Mouse (Mus musculus): ENCODE results near the gene Chpf. TPM values are rescaled to one million over a fixed set of nuclear protein-coding genes. Genes with fewer than 3 reads are reported as not detected.

Chpf gene
- total RNA-seq (2021): 10 to 100 TPM; 22.2 to 32.0 TPM
- long read RNA-seq, experiment 1, transcript Chpf-201 (4 exons, 2,892 nt): major isoform, 121 of 149 reads
- long read RNA-seq, experiment 1, transcript Chpf-205 (3 exons, 3,333 nt): minor isoform, 5 of 149 reads
- long read RNA-seq, experiment 1, transcript Chpf-204 (4 exons, 2,455 nt): minor isoform, 6 of 149 reads
- long read RNA-seq, experiment 1, transcript Chpf-202 (5 exons, 3,065 nt): minor isoform, 7 of 149 reads
- long read RNA-seq, experiment 1, partial matches to known transcripts: 8 of 149 reads
- long read RNA-seq, experiment 1, other reads (novel, unspliced or antisense): 2 of 149 reads
- long read RNA-seq, experiment 2, transcript Chpf-205 (3 exons, 3,333 nt): minor isoform, 5 of 89 reads
- long read RNA-seq, experiment 2, transcript Chpf-201 (4 exons, 2,892 nt): major isoform, 78 of 89 reads
- long read RNA-seq, experiment 2, partial matches to known transcripts: 0 of 89 reads
- long read RNA-seq, experiment 2, other reads (novel, unspliced or antisense): 2 of 89 reads

DNA sequence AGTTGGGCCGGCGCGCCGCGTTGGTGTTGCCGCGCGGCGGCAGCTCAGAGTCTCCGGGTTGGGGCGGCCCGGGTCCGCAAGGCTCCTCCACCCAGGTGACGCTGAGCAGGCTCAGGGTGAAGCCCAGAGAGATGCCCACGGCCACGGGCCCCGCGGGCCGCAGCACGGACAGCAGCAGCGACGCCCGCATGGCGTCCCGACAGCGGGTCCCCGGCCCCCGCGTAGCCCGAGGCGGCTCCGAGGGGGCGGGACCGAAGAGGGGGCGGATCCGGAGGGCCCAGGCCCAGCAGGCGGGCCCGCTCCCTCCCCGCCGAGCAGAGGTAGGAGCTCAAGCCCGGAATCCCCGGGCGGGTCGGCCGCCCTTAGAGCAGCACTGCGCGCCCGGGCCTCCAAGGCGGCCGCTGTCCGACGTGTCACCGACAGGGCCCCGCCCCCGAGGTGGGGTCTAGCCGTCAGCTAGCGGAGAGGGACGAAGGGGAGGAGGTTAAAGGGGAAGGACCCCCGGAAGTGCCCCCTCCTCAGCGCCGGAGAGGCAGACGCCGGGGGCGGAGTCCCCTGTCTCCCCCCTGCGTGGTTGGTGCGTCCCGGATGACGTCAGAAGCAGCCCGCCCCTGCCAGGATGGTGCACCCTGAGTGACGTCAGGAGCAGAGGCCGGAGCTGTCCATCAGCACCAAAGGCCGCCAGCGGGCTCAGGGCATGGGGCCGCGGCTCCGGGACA lies at the start of gene Chpf, which contains the start of gene Tmem198:
TSS of gene Chpf (minus strand) at position 392 of the 719 bp plus-strand sequence.
TSS of gene Tmem198 (plus strand) at position 617 of the 719 bp plus-strand sequence.
- DNase-seq: peak; percentile 93

DNA sequence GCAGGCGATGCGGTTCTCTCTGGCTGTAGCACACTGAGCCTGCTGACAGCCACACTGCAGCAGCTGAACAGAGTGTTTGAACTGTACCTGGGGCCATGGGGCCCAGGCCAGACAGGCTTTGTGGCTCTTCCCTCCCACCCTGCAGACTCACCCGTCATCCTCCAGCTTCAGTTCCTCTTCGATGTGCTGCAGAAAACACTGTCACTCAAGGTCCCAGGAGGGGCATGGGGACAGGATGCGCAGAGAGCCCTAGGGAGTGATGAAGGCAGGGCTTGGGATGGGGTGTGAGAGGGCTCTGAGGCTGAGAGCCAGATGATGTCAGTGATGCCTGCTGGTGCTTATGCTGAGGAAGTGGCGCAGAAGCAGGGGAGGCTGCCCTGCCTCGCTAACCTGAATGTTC lies 45.6 kb upstream of the Chpf start:
- no peak for DNase-seq

DNA sequence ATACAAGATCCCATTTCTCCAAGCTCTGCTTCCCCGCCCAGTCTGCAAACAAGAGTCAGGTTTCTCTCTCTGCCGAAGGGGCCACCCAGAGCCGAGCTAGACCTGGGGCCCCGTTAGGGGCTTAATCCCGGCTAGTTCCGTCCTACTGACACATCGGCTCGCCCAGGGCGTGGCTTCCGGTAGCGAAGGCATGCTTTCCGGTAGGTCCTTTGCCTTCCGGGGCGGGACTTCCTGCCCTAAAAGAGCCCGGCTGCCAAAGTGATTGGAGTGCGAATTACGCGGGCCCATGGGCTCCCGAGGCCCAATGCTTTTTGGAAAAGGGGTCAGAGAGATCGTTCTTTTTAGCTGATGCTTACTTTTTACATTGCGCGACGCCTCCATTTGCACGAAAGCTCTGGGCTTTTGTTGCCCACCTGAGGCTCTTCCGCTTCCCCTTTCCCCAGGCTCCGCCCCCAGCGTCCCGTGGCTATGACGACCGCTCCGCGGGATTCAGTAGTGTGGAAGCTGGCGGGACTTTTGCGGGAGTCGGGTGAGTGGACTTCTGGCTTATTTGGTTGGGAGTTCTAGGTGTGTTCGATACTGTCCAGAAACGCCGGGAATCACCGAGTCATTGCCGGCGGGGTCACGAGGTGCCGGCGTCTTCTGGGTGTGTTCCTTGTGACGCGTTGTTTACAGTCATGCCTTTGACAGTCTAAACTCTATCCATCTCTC lies 42.4 kb upstream of the Chpf start, which contains the start of gene Stk11ip:
TSS of gene Stk11ip (plus strand) at position 209 of the 711 bp plus-strand sequence.
- DNase-seq: peak; percentile 91

DNA sequence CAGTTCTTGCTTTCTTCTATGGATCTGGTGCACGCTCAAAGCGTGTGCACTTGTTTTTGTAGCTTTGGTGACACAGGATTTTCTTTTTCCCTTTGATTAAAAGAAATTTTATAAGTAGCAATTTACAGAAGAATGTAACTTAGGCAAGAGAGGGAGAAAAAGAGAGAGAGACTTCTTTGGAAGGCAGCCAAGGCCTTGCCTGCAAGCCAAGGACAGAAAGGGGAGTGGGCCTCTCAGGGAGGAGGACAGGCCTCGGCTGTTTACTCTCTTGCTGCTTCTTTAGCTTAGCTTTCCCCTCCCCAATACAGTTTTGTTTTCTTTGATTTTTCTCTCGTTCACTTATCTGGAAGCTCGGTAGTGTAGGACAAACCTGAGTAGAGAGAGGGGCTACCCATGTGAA lies 40.5 kb upstream of the Chpf start:
- DNase-seq: no peak

DNA sequence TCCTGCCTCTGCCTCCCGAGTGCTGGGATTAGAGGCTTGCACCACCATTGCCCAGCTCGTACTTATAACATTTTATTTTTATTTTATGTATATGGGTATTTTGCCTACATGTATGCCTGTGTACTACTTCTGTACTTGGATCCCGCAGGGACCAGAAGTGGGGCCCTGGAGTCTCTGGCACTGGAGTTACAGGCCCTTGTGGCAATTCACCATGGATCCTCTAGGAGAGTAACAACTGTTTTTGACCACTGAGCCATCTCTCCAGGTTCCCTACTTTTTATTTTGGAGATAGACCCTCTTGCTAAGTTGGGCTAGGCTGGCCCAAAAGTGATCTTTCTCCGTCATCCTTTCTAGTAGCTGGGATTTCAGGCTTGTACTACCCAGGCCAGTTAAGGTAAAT lies 39.3 kb upstream of the Chpf start:
- no peak for DNase-seq

DNA sequence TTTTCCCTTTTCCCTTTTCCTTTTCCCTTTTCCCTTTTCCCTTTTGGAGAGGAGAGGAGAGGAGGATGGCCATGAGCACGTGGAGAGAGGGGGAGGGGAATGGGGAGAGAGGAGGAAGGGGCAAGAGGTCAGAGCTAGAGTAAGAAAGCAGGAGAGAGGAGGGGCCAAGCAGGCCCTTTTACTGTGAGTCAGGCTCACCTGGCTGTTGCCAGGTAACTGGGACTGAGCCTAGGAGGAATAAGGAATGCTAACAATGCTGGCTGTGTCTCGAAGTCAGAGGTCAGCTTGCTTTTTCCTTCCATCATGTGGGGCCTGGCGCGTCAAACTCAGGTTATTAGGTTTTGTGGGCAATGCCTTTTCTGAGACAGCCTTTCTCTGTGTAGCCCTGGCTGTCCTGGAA lies 38.9 kb upstream of the Chpf start:
- no peak for DNase-seq

DNA sequence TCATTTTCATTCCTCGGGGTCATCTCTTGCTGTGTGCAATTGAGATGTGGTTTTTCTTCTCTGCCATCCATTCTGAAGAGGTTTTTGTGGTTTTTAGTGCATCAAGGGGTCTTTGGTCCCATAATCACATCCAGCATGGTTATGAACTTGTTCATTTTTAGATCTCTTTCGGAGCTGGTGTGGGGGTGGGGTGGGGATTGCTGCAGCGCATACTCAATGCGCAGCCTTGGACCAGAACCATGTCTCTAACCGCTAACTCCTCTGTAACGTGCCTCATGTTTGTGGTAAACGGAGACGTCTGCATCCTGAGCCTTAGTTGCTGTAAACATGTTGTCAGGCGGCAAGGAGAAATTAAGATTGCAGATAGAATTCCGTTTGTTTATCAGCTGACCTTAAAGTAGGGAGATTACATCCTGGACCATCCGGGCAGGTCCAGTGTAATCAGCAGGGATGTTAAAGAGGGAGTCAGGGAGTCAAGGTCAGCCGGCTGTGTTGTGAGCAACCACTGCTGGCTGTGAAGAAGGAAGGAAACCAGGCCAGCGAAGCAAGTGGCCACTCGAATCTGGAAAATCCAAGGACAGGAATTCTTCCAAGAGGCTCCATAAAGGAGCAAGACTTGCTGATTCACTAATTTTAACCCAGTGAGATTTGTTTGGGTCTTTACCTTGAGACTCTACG lies 37.7 kb upstream of the Chpf start:
- DNase-seq: no peak

DNA sequence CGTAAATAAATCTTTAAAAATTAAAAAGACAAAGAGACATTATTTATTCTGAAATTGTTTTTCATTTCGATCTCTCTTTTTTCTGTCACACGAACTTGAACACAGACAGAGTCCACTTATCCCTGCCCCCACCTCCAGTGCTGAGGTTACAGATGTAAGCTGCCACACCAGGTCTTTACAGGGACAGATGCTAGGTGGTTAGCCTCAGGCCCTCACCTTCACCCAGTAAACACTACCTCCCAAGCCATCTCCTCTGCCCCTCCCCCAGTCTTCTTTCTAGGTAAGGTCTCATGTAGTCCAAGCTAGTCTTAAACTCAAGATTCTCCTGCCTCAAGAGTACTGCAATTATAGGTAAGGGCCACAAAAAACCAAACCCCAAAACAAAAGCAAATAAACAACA lies 33.4 kb upstream of the Chpf start:
- no peak for DNase-seq

DNA sequence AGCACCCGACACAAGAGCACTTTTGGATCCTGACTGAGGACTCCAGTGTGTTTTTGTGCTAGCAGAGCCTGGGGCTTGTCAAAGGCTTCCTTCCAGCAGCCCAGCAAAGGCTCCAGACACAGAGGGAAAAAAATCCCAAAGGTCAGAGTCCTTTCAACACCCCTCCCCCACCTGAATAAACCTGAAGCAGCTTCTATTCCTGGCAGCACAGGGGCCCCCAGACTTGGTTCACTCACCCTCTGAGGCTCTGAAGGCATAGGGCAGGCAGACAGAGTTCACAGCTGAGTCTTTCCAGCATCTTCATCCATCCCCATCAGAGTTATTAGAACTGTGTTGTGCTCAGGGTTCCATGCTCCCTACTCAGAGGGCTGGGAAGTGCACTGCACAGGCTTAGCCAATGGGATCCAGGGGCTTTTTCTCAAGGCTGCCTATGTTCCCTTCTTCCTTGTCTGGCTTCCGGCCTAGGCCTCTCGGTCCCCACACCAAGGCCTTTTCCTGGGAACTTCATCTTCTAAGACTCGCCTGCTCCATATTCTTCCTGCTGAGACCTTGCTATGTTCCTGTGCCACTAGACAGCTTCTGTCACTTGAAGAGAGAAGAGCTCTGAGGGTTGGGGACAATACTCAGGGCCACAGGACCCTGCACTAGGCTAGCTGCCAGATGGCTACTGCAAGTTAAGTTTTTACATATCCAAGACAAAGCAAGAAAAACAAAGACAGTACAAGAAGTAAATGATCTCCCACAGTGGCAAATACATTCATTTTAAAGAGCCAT lies 32.5 kb upstream of the Chpf start:
- DNase-seq: no peak

DNA sequence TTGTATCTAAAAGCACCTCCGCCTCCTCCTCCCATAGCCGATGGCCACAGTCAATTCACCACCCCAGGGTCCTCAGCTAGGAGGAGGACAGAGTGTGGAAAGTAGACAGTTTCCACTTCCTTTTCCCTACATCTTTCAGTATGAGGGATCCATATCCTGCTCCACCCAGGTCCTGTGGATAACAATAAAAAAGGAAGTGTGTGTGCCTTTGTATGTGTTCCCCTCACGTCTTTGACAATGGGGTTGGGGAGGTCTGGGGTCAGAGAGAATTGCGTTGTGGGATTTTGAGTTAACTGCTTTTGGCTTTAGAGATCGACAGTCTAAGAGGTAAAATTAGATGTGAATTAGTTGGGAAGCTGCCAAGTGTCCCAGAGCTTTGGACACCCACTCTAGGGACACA lies 31.0 kb upstream of the Chpf start:
- no peak for DNase-seq

DNA sequence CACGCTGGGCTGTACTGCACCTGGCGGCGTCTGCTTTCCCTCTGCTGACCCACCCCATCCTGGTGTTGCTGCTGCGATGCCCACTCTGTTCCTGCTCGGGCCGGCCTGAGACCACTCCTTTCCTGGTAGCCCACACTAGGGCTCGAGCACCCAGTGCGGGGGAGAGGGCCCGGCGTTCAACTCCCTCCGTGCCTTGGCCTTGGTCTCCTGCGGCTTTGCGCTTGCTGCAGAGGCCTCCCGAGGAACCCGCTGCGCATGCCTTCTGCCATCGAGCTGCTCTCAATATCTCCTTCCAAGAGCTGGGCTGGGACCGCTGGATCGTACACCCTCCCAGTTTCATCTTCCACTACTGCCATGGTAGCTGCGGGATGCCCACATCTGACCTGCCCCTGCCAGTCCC lies 30.5 kb upstream of the Chpf start:
- no peak for DNase-seq

DNA sequence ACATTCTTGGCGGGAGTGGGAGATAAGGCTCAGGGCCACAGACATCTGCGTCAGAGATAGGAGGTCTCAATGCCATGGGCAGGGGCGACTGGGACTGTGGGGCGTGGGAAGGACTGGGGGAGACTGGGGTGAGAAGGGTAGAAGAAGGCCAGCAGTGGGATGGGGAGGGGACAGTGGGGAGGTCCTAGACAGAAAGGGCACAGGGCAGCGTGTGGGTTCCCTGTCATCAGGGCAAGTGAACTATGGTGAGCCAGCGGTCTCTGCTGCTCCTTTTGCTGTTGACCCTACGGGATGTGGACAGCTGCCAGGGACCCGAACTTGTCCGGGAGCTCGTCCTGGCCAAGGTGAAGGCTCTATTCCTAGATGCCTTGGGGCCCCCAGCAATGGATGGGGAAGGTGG lies 27.9 kb upstream of the Chpf start, which contains the start of gene Inha:
TSS of gene Inha (plus strand) at position 72 of the 400 bp plus-strand sequence.
- DNase-seq: no peak

DNA sequence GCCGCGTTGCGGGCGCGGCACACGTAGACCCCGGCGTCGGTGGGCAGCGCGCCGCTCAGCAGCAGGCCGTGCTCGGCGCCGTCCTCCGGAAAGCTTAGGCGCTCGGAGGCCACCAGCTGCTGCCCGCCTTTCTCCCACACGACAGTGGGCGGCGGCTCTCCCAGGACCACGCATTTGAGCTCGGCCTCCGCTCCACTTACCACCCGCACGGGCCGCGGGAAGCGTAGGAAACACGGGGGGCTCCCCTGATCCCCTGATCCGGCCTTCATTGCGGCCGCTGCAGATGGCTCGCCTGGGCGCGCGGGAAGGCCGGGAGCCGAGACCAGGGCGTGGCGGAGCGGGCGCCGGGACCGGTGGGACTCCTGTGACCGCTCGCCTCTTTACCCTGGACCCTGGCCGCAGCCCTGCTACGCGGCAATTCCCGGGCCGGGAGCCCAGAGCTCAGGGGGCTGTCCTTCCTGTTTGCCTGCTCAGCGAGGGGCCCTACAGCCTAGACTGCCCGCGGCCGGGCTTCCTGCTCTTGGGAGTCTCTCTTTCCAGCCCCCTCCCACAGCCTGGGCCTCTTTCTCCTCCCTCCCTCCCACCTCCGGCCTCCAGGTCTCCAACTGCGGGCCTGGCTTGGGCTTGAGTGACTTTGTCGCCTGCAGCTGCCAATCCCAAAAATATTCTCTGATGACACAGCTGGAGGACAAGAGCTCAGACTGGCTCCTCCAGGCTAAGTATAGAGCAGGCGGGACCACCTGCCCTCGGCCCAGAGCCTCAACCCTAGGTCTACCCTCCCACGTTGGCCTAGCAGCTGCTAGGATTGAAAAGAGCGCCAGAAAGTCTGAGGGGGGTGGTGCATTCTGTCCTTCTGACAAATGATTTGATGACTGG lies 27.1 kb upstream of the Chpf start, which contains the start of gene Obsl1:
TSS of gene Obsl1 (minus strand) at position 497 of the 876 bp plus-strand sequence.
- peak; percentile 82 for DNase-seq

DNA sequence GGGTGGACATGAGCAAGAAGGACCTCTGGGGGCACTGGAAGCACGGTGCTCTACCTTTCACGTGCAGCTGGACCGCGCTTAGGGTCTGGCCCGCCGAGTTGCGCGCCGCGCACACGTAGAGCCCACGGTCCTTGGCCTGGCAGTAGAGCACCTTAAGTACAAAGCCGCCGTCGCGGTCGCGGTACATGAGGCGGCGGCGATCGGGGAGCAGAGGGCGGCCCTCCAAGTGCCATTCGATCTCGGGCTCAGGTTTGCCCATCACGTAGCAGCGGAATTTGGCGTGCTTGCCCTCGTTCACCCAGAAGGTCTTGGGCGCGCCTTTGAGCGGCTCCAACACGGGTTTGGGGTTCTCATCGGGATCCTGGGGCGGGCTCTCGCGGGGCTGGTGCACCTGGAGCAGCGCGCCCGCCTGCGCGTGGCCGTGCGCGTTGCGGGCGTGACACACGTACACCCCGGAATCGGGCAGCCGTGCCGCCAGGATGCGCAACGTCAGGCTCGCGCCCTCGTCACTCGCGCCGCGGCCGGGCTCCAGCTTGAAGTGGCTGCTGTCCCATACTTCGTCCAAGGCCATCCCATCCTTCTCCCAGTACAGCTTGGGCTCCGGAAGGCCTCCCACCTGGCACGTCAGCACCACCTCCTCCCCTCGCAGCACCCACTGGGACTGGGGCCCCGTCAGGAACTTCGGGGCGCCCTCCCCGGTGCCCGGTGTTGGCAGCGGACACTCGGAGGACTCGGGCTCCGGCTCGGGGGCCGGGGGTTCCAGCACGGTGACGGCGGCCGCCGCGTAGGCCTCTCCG lies 26.2 kb upstream of the Chpf start:
- DNase-seq: peak; percentile 77

DNA sequence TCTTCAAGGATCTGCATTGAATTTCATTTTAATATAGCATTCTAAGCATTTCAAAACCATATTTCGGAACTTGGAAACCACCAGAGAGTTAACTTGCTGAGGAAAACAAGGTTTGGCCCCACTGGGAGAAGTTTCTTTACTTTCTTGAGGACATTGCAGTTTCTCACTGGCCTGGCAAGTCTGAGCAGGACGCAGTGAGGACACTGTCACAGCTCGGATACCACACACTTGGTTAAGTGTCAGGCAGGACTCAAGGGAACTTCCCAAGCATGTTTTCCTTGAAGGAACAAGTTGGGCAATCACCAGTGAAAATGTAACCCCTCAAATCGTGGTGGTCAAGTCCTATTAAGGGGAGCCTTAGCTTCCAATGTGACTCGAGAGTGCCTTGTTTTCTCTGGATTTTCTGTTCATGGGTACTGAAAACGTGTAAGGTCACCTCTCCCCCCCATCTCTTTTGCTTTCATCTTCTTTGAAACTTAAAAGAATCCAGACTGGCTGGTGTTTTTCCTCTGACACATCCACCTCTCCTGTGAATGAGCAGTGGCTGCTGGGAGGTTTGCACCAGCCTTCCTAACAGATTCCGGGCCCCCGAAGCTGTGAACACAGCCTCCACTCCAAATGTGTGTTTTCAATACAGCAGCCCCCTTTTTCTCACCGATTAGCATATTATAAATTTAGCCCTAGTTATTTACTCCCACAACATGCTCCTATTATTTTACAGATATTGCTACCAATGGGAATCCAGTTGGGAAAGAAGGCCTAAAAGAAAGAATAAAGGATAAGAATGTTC lies 25.3 kb upstream of the Chpf start:
- DNase-seq: no peak

DNA sequence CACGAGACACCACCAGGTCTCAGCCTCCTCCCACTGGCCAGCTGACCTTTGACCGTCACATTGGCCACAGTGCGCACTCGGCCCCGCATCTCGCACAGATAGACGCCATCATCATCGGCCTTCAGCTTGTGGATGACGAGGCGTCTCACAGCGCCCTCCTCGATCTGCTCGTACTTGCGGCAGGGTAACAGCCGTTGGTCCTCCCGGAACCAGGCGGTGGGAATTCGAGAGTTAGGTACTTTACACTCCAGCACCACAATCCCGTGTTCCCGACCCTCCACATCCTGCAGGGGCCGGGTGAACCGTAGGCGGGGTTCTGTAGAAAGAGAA lies 24.5 kb upstream of the Chpf start:
- no peak for DNase-seq

DNA sequence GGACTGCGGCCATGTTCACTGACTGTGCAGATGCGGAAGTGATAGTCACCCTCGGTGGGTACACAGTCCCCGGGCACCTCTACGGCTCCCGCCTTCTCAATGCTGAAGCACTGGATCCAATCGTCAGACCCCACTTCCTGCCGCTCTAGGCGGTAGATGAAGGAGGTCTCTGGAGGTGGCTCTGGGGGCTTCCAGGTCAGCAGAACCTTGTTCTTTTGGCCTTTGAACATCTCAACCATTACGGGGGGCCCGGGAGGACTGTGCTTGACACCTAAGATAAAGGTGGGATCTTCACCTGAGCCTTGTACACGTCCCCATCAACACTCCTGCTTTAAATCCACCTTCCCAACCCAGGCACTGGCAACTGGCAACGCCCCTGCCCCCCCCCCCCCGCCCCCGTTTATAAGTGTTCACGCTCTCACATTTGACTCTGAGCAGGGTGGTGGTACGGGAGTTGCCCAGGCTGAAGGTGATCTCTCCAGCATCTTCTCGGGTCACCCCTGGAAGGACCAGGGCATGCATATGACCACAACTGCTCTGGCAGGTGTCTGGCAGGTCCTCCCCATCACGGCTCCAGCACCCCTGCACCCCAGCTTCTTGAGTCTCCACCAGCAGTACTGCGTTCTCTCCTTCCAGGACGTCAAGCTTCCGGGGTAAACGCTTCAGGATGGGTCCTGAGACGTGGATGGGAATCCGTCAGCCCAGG lies 24.0 kb upstream of the Chpf start:
- DNase-seq: no peak

DNA sequence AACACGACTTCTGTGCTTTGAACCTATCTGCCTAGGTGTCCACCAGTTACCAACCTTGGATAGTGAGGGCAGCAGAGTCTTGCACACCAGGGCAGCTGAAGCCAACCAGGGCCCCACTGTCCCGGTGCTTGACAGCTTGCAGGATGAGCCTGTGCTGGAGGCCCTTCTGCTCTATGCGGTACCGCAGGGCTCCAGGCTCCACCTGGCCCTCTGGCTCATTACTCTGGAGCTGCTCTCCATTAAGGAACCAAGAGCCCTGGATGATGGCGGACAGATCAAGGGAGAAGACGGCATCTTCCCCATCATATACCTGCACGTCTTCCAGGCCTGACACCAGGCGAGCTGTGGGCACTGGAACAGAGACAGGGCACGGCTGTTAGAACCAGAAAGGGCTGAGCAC lies 22.8 kb upstream of the Chpf start:
- DNase-seq: no peak
